Mouse (Mus musculus) megakaryocyte progenitor cell, adult 5-6 weeks (primary cell): ENCODE results near the gene Vmn1r42. TPM values are rescaled to one million over a fixed set of nuclear protein-coding genes. Genes with fewer than 3 reads are reported as not detected.
"Not testable (repeated sequence)": the region's sequence is repeated elsewhere in the genome, so short reads cannot be mapped to it uniquely, and the experiment has no call there.

Experiments
- ATAC-seq: replicated peaks from 2 replicates; pipeline ENCODE4 v1.8.0; 2016; ENCODE audit warnings: mild to moderate bottlenecking, moderate TSS enrichment, inconsistent platforms; ENCODE audit not compliant: poor library complexity
- total RNA-seq, 2 experiments: library from RNA; stranded (forward) in 1 of 2; stranded (reverse) in 1 of 2; fragments of 157-497, 149-512 nt in 1 of 2; fragments of 200-1000 nt in 1 of 2; gene quantifications; 2 replicates each; pipeline versions ENCODE4 v1.2.3 to v1.2.4; 2015 to 2017

Vmn1r42 gene
- not detected in 2 replicates for total RNA-seq (2015)
- total RNA-seq (2017), result not detected in 2 replicates

DNA sequence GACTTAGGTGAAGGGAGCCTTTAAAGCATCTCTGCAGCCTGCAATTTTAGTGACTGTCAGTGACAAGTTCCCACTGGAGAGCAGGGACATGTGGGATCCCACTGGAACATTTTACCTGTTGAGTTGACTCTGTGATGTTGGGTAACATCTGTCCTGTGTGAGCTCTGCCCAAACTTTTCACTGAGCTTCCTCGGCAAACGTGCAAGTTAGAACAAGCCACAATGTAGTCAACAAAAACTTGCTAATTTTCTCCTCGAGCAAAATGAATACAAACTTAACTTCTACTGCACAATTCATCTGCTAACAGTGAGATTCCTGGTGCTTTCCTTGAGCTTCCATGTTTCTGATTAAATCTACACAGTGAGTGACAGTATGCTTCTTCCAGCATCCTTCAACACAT is at the start of gene Vmn1r42, which contains the start of gene Vmn1r43:
Gene Vmn1r42, minus strand, starts transcription at position 101 of the 400 bp plus-strand sequence.
Gene Vmn1r43, minus strand, starts transcription at position 101 of the 400 bp plus-strand sequence.
- ATAC-seq, result not testable (repeated sequence)

DNA sequence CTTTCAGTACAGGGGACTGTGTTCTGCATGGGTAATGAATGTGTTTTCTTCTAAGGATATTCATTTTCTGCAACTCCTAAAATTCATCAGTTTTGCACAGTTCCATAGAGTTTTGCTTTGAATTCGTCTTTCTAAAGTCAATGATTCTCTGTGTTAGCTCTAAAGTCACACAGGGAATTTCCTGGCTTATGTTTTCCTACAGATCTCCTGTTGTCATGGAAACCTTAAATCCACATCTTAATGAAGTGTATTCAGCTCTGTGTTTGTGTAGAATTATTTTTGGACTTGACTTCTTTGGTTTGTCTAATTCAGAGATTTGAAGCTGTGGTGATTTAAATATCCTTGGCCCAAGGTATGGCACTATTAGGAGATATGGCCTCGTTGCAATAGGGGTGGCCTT is 7.6 kb upstream of the Vmn1r42 start:
- ATAC-seq, result no peak

DNA sequence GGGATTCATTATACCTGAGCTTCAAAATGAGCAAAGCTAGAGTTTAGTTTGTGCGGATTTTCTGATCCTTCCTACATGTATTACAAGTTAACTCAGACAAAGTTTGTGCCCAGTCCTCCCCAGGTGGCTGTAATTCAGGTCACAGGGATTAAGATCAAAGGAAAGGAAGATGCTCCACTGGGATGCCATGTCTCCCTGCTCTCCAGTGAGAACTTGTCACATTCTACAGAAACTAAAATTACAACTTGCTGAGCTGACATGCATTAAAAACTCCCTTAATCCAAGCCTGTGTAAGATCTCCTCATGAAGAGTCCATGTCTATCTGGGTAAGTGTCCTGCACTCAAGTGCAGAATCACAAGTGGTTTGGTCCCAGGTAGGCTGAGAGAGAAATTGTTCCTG is 7.1 kb upstream of the Vmn1r42 start, which contains the start of gene Vmn1r44:
Gene Vmn1r44, plus strand, starts transcription at position 301 of the 400 bp plus-strand sequence.
- no peak for ATAC-seq

DNA sequence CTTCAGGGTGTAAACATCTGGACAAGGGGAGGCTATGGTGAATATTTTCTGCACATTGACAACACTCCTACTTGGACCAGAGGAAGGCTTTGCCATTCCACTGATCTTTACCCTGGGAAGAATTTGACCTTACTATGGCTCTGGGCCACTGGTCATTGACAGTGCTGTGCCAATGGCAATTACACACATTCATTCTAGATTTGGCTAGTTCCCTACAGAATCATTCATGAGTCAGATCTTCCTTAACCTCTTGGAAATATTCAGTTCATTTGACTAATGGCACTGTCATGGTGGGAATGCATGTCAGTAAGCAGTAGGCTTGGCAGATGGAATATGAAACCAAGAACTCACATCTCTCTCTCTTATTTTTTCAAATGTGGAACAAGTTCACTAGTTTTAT is 4.7 kb upstream of the Vmn1r42 start:
- no peak for ATAC-seq

DNA sequence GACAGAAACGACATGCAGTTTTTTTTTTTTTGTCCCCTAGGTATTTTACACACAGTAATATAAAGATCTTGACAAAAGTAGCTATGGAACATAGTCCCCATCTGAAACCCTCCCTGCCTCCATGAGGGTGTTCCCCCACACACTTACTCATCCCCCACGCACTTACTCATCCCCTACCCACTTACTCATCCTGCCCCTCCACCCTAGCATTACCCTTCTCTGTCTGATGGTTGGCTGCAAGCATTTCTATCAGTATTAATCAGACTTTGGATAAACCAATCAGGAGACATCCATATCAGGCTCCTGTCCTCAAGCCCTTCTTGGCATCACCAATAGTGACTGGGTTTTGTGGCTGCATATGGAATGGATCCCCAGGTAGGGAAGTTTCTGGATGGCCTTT is 750 bp upstream of the Vmn1r42 start:
- no peak for ATAC-seq

DNA sequence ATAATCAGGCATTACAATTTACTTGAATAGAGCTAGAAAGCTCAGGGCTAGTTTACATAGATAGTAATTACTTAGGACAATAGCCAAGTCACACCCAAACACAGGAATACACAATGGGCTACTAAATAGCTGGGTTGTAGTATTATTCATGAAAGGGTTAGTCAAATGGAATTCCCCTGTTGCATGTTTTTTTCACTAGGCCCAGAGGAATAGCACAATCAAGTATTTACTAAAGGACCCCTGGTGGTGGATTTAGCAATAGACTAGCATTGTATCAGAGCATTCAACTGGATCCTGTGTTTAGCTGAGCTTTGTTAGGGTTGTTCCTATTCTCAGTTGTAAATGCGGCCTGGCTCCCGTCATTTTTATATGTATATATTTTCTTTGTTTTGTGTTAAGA is 8.2 kb downstream of the Vmn1r42 start:
- no peak for ATAC-seq

DNA sequence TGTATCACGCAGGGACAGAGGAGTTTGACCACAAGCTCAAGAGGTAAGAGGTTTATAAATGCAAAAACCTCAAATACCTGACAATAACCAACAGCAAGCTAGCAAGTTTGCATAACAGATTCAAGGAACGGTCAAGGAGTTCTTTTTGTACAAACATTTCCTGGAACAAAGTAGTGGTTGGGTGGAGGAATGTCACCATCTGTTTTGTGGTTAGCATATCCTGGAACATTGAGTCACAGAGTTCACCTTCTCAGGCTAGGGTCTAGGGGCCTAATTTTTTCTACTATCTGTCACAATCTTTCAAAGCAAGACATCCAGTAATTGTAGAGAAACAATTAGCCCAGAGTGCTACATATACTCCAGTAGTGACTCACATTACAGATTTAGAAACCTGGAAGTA is 8.9 kb downstream of the Vmn1r42 start:
- no peak for ATAC-seq

DNA sequence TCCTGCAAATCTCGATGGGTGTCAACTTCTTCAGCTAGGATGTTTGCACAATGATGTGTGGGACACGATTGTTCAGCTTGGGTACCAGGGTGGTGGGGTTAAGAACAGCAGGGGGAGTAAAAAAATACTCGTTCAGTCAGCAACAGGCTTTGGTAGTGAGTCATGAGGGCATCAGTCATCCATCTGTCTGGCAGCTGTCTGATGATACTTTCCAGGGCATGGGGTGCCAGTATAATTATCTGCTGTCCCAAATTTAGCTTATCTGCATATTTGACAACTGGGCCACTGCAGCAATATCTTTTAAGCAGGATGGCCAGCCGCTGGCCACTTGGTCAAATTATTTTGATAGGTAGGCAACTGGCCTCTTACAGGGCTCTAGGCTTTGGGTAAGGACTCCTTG is 12.4 kb downstream of the Vmn1r42 start:
- no peak for ATAC-seq

DNA sequence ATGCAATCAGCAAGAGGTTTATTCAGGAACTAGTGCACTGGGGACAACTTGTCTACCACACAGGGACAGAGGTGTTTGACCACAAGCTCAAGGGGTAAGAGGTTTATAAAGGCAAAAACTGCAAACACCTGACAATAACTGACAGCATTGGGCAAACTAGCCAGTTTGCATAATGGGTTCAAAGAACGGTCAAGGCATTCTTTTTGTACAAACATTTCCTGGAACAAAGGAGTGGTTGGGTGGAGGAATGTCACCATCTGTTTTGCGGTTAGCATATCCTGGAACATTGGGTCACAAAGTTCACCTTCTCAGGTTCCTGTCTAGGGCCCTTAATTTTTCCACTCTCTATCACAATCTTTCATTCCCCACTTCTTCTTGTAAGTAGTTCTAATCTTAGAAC is 16.4 kb downstream of the Vmn1r42 start:
- no peak for ATAC-seq

DNA sequence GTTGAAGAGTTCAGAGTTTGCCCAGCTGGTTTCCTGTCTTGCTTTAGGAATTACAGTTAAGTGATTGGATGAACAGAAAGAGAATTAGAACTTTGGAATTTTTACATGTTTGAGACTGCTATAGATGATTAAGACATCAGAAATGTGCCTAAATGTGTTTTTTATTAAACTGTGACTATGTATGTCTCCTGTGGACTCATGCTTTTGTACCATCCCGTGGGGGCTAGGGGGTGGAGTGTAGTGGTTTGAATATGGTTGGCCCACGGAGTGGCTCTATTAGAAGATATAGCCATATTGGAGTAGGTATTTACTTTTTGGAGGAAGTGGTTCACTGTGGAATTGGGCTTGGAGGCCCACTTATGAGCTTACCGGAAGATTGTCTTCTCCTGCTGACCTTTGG is 18.7 kb downstream of the Vmn1r42 start:
- no peak for ATAC-seq

Other genes starting within 250 kb of the Vmn1r42 start
- 4.3 and 5.3 TPM in 2 replicates for gene Txnrd3, start 232.4 kb downstream of the Vmn1r42 start, total RNA-seq (2015)
- 9.3 and 9.6 TPM in 2 replicates for gene Txnrd3, start 232.4 kb downstream of the Vmn1r42 start, total RNA-seq (2017)
- gene Vmn1r40, start 168.9 kb downstream of the Vmn1r42 start, total RNA-seq (2015), result not detected in 2 replicates
- not detected in 2 replicates for gene Vmn1r40, start 168.9 kb downstream of the Vmn1r42 start, total RNA-seq (2017)
- gene Vmn1r41, start 135.6 kb downstream of the Vmn1r42 start, total RNA-seq (2015), result not detected in 2 replicates
- not detected in 2 replicates for gene Vmn1r41, start 135.6 kb downstream of the Vmn1r42 start, total RNA-seq (2017)
- not detected in 2 replicates for gene Vmn1r43, start within 50 bp of the Vmn1r42 start, total RNA-seq (2015)
- not detected in 2 replicates for gene Vmn1r43, start within 50 bp of the Vmn1r42 start, total RNA-seq (2017)
- not detected in 2 replicates for gene Vmn1r44, start 7.2 kb upstream of the Vmn1r42 start, total RNA-seq (2015)
- gene Vmn1r44, start 7.2 kb upstream of the Vmn1r42 start, total RNA-seq (2017), result not detected in 2 replicates
- not detected in 2 replicates for gene Vmn1r45, start 64.2 kb upstream of the Vmn1r42 start, total RNA-seq (2015)
- not detected in 2 replicates for gene Vmn1r45, start 64.2 kb upstream of the Vmn1r42 start, total RNA-seq (2017)
- gene Vmn1r46, start 92.9 kb upstream of the Vmn1r42 start, total RNA-seq (2015), result not detected in 2 replicates
- not detected in 2 replicates for gene Vmn1r46, start 92.9 kb upstream of the Vmn1r42 start, total RNA-seq (2017)
- not detected in 2 replicates for gene Vmn1r47, start 139.7 kb upstream of the Vmn1r42 start, total RNA-seq (2015)
- gene Vmn1r47, start 139.7 kb upstream of the Vmn1r42 start, total RNA-seq (2017), result not detected in 2 replicates
- gene Vmn1r48, start 160.4 kb upstream of the Vmn1r42 start, total RNA-seq (2015), result not detected in 2 replicates
- gene Vmn1r48, start 160.4 kb upstream of the Vmn1r42 start, total RNA-seq (2017), result not detected in 2 replicates
- gene Vmn1r49, start 202.1 kb upstream of the Vmn1r42 start, total RNA-seq (2015), result not detected in 2 replicates
- not detected in 2 replicates for gene Vmn1r49, start 202.1 kb upstream of the Vmn1r42 start, total RNA-seq (2017)
- gene Vmn1r50, start 225.0 kb upstream of the Vmn1r42 start, total RNA-seq (2015), result not detected in 2 replicates
- not detected in 2 replicates for gene Vmn1r50, start 225.0 kb upstream of the Vmn1r42 start, total RNA-seq (2017)
- gene Vmn1r51, start 246.2 kb upstream of the Vmn1r42 start, total RNA-seq (2015), result not detected in 2 replicates
- not detected in 2 replicates for gene Vmn1r51, start 246.2 kb upstream of the Vmn1r42 start, total RNA-seq (2017)